In the genomic region with DNA sequence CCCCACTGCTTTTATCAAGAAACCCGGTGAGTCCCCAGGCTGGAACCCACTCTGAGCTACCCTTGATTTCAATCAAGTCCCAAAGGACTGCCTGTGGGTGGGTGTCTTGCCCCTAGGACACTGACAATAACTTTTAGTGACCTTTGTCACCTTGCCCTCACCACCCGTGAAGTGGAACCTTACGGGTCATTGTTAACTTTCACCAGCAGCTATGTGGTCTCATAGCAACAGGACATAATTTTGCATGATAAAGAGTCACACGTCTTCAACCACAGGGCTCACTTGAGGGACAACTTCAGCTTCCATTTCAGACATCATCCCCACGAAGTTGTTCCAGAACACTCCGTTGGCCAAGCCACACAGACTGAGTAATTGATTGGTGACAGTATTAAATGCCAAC, we compare ENCODE assay signal across 23 mouse cellular contexts. TPM values are rescaled to one million over a fixed set of nuclear protein-coding genes. Genes with fewer than 3 reads are reported as not detected.
DNase-seq lines count a peak whose midpoint lies in the region; ATAC-seq lines count a peak whose summit lies in the region.
"Had no signal": no experiment of that assay in that cellular context is flagged by ENCODE, and none has a peak within 500 bp of the region (broad histone marks: within the 10 kb centered on the region; RNA-seq: fewer than 3 reads in every experiment).

No protein-coding gene starts in this region.

- no peak overlapping the region for H3K4me3 ChIP-seq in midbrain, embryonic 10.5 days
- H3K4me3 ChIP-seq in midbrain, embryonic 13.5 days (replicated peaks) = no peak overlapping the region
- H3K4me3 ChIP-seq: embryonic facial prominence, embryonic 10.5 days; embryonic facial prominence, embryonic 12.5 days; forebrain, embryonic 13.5 days; forebrain, embryonic 15.5 days had no signal

- H3K36me3 ChIP-seq in midbrain, embryonic 10.5 days = no peaks in the 10 kb centered on the region
- H3K36me3 ChIP-seq in midbrain, embryonic 13.5 days = no peaks in the 10 kb centered on the region
- H3K36me3 ChIP-seq: embryonic facial prominence, embryonic 10.5 days; embryonic facial prominence, embryonic 12.5 days; forebrain, embryonic 15.5 days had no signal

- H3K4me2 ChIP-seq in midbrain, embryonic 13.5 days (replicated peaks) = no peak overlapping the region
- H3K4me2 ChIP-seq: embryonic facial prominence, embryonic 12.5 days; forebrain, embryonic 13.5 days; forebrain, embryonic 15.5 days had no signal

- no peak overlapping the region for H3K9ac ChIP-seq in midbrain, embryonic 13.5 days (replicated peaks)
- H3K9ac ChIP-seq: embryonic facial prominence, embryonic 12.5 days; forebrain, embryonic 13.5 days; forebrain, embryonic 15.5 days; forebrain, postnatal 0 days had no signal

- ATAC-seq in midbrain, embryonic 13.5 days = no peak
- ATAC-seq: CD4-positive, CD25-positive, alpha-beta regulatory T cell, adult 4 months; forebrain, embryonic 13.5 days; forebrain, embryonic 15.5 days; forebrain, postnatal 0 days had no signal

- peaks cover 19% of the 10 kb centered on the region for H3K4me1 ChIP-seq in midbrain, embryonic 10.5 days
- H3K4me1 ChIP-seq in midbrain, embryonic 13.5 days (replicated peaks) = peaks cover 7% of the 10 kb centered on the region

- 37% methylated on average over 6 of the region's 6 CpGs for WGBS in midbrain, embryonic 10.5 days
- 20% methylated on average over 6 of the region's 6 CpGs for WGBS in midbrain, embryonic 13.5 days

- no peak overlapping the region; the same call in 1 of the 2 replicates for H3K27ac ChIP-seq in midbrain, embryonic 10.5 days (replicated peaks)
- H3K27ac ChIP-seq in midbrain, embryonic 13.5 days = no peak overlapping the region
- H3K27ac ChIP-seq: embryonic facial prominence, embryonic 10.5 days; embryonic facial prominence, embryonic 12.5 days; forebrain, embryonic 13.5 days; forebrain, embryonic 15.5 days had no signal

- DNase-seq in embryo, embryonic 10.5 days (ENCODE audit: low spot score) = peak; percentile 10
- DNase-seq in embryo, embryonic 9.5 days (ENCODE audit: extremely low spot score) = no peak
- DNase-seq in midbrain, embryonic 10.5 days (ENCODE audit: low spot score) = peak; percentile 18
- DNase-seq in ZHBTc4 (ENCODE audit: low read depth, low spot score) = peak; percentile 66
- DNase-seq in adrenal gland, adult 8-10 months = no peak
- DNase-seq: adrenal gland, adult 2 months; adrenal gland, postnatal 14 days; adrenal gland, postnatal 36 days; B cell, adult 2 months; cerebellum, adult 11-12 months; cerebellum, adult 2 months; cerebellum, adult 9-10 months; cerebellum, postnatal 25 days; embryo, embryonic 11 days; forebrain, postnatal 0 days had no signal

- peaks cover 21% of the 10 kb centered on the region for H3K9me3 ChIP-seq in midbrain, embryonic 10.5 days (replicated peaks)
- H3K9me3 ChIP-seq in midbrain, embryonic 13.5 days = peaks cover 9% of the 10 kb centered on the region; the same call in 1 of the 2 replicates

- H3K27me3 ChIP-seq in midbrain, embryonic 10.5 days (ENCODE audit: low read depth, poor library complexity, severe bottlenecking) = peaks cover 7% of the 10 kb centered on the region
- no peaks in the 10 kb centered on the region; the same call in 1 of the 2 replicates for H3K27me3 ChIP-seq in midbrain, embryonic 13.5 days
- H3K27me3 ChIP-seq: CH12.LX had no signal

RNA-seq across cellular contexts. Expression of gene Lgi2, which starts 4.5 kb away (rescaled TPM):
- polyA plus RNA-seq in midbrain, embryonic 10.5 days (2016; fragmentation: Nextera tagmentation; extraction: Ambion mirVana) = 1.4 TPM in 2 replicates
- polyA plus RNA-seq in midbrain, embryonic 13.5 days (2015; fragmentation: Nextera tagmentation; extraction: Ambion mirVana) = 1.8 and 2.0 TPM in 2 replicates
- total RNA-seq in adrenal gland, adult 8-10 months (2022) = under 1 TPM; 0.34 to 0.91 (median 0.55) TPM
- total RNA-seq: CH12.LX, MEL had no signal
- polyA plus RNA-seq: CD4-positive, CD25-positive, alpha-beta regulatory T cell, adult 4 months had no signal

Comparison
In these comparisons a context has a peak if more than half of its experiments do, and no peak if none do; other contexts are left out.
1. DNase-seq: peak in embryo, embryonic 10.5 days (single experiment), midbrain, embryonic 10.5 days (single experiment) and ZHBTc4 (single experiment); none in embryo, embryonic 9.5 days (single experiment) and adrenal gland, adult 8-10 months (single experiment).